Mouse (Mus musculus): ENCODE data around the gene Ndc1. TPM values are rescaled to one million over a fixed set of nuclear protein-coding genes. Genes with fewer than 3 reads are reported as not detected.

Gene Ndc1
- 28.7 and 28.8 TPM in 2 replicates for polyA plus RNA-seq (2016; fragmentation: Nextera tagmentation; extraction: Ambion mirVana)

DNA sequence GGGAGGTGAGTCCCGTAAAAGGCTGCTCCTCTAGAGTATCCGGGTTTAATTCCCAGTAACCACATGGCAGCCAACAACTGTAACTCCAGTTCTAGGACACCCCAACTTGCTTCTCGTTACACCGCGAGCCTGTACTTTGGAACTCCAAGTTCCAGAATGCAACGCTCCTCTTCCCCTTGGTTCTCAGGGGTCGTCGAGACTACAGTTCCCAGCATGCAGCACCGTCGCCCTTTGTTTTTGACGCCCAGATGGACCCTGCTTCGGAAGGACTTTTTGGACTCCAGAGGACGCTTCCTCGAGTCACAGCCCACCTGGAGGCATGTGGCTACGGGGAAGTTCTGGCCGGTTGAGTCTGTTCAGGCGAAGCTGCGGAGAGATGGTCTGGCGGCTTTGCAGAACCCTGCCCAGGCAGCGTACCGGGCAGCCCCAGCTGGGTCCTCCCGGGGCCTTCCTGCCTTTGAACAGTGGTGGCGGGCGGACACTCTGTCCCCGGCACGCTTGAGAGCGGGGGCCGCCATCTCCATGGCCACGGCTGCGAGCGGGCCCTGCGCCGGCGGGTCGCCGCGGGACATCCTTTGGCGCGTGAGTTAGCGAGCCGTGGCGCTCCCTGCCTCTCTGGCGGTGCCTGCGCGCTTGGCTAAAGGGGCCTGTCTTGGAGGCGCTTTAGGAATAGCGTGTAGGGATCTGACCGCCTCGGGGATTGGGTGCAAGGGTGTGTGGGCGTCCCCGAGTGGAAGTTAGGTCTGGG is at the start of gene Ndc1:
TSS of gene Ndc1 (plus strand) at position 218 of the 748 bp plus-strand sequence.
- Histone ChIP-seq H3K9me3 (replicated peaks) (no peaks in the 10 kb centered on the region), H3K4me3 (peak within 1 kb of the TSS; percentile 81), H3K36me3 (peaks cover 17% of the 10 kb centered on the region), H3K4me2 (replicated peaks) (peak within 1 kb of the TSS; percentile 76), H3K27ac (peak within 1 kb of the TSS; percentile 89), H3K9ac (peak within 1 kb of the TSS; percentile 82), H3K4me1 (peaks cover 8% of the 10 kb centered on the region), H3K27me3 (no peaks in the 10 kb centered on the region)
- WGBS = under 1% methylated on average over 51 of the region's 51 CpGs
- ATAC-seq (ENCODE audit: low FRiP score) = peak; percentile 99

DNA sequence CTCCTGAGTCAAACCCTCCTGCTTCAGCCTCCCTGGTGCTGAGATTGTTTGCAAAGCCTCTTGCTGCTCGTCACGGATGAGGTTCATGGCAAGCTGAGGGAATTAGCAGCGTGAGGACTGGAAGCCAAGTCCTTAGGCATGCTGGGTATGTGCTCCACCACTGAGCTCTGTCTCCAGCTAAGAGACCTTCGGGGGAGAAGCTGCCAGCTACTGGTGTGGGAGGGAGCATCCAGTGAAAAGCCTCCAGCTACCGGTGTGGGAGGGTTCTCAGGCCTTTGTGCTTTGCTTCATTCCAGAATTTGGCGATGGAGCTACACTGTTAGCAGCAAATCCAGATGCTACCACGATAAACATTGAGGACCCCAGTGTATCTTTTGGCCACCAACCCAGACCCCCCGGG is 48.9 kb upstream of the Ndc1 start:
- ATAC-seq (ENCODE audit: low FRiP score) = no peak

DNA sequence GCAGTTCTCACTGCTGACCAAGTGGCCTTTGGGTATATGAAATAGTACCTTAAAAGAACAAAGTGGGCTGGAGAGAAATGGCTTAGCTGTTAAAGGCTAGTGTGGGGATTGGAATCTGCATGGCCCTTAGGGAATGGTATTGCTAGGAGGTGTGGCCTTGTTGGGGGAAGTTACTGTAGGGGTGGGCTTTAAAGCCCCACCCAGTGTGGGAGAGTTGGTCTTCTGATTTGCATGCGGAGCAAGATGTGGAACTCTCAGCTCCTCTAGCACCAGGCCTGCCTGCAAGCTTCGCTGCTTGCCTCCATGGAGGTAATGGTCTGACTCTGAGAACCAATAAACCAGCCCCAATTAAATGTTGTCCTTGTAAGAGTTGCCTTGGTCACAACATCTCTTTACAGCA is 46.5 kb upstream of the Ndc1 start:
- peaks cover 66% of the 10 kb centered on the region for H3K36me3 ChIP-seq

More for the DNA sequence above, 48.9 kb upstream of the Ndc1 start:
- WGBS = 84% methylated on average over 8 of the region's 8 CpGs
- Histone ChIP-seq H3K9ac (no peak overlapping the region), H3K27me3 (no peaks in the 10 kb centered on the region), H3K27ac (no peak overlapping the region), H3K4me2 (replicated peaks) (no peak overlapping the region), H3K9me3 (replicated peaks) (no peaks in the 10 kb centered on the region), H3K4me1 (peaks cover 10% of the 10 kb centered on the region), H3K4me3 (no peak overlapping the region), H3K36me3 (peaks cover 60% of the 10 kb centered on the region)

DNA sequence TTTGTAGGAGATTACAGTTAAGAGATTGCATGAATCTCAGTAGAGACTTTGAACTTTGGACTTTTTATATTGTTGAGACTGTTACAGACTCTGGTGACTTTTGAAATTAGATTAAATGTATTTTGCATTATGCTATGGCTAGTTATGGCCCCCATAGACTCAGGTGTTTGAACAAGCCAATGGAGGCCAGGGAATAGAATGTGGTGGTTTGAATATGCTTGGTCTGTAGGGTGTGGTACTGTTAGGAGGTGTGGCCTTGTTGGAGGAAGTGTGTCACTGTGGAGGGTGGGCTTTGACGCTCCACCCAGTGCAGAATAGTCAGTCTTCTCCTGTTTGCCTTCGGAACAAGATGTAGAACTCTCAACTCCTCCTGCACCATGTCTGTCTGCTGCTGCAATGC is 44.5 kb upstream of the Ndc1 start:
- no peak overlapping the region for H3K9ac ChIP-seq
- no peak overlapping the region for H3K27ac ChIP-seq
- H3K36me3 ChIP-seq = peaks cover 63% of the 10 kb centered on the region
- no peak for ATAC-seq (ENCODE audit: low FRiP score)
- no peak overlapping the region for H3K4me3 ChIP-seq
- no peaks in the 10 kb centered on the region for H3K9me3 ChIP-seq (replicated peaks)
- 93% methylated on average over 2 of the region's 2 CpGs for WGBS
- H3K4me2 ChIP-seq (replicated peaks) = no peak overlapping the region
- no peaks in the 10 kb centered on the region for H3K27me3 ChIP-seq
- no peaks in the 10 kb centered on the region for H3K4me1 ChIP-seq

More for the DNA sequence above, 46.5 kb upstream of the Ndc1 start:
- Histone ChIP-seq H3K4me3 (no peak overlapping the region), H3K4me2 (replicated peaks) (no peak overlapping the region), H3K27ac (no peak overlapping the region), H3K4me1 (no peaks in the 10 kb centered on the region), H3K27me3 (no peaks in the 10 kb centered on the region), H3K9me3 (replicated peaks) (no peaks in the 10 kb centered on the region), H3K9ac (no peak overlapping the region)
- ATAC-seq (ENCODE audit: low FRiP score) = no peak
- WGBS = 83% methylated on average over 2 of the region's 2 CpGs

DNA sequence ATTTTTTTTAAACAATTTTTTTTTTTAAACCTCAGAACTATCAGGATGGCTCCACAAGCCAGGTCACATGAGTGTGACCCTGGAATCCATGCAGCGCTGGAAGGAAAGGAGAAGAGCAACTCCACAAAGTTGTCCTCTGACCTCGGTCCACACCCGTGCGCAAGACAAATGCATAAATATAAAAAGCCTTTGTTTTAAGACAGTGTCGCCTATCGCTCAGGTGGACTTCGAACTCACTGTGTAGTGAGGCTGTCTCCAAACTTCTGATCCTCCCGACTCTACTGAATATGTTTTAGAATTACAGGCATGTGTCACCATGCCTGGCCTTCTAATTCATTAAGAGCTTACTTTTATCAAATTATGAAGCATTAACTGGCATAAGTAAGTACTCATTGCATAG is 39.1 kb upstream of the Ndc1 start:
- no peak overlapping the region for H3K9ac ChIP-seq
- peaks cover 2% of the 10 kb centered on the region; the same call in 1 of the 2 replicates for H3K9me3 ChIP-seq (replicated peaks)
- no peak overlapping the region for H3K4me3 ChIP-seq
- no peaks in the 10 kb centered on the region for H3K4me1 ChIP-seq
- no peak overlapping the region for H3K4me2 ChIP-seq (replicated peaks)
- WGBS = 92% methylated on average over 8 of the region's 8 CpGs
- H3K27me3 ChIP-seq = no peaks in the 10 kb centered on the region
- no peak for ATAC-seq (ENCODE audit: low FRiP score)
- H3K36me3 ChIP-seq = peaks cover 26% of the 10 kb centered on the region
- no peak overlapping the region for H3K27ac ChIP-seq

DNA sequence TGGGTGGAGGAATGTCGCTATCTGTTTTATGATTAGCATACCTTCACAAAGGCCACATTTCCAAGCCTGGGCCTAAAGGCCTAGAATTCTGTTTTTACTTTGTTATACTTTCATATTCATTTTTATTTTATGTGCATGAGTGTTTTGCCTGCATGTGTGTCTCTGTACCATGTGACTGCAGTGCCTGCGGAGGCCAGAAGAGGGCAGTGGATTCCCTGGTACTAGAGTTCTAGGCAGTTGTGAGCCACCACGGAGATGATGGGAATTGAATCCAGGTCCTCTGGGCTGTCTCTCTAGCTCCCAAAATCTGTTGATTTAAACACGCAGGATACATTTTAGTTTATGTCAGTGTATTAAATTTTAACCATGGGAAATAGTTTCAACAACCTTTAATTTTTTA is 34.1 kb upstream of the Ndc1 start:
- no peak for ATAC-seq (ENCODE audit: low FRiP score)

DNA sequence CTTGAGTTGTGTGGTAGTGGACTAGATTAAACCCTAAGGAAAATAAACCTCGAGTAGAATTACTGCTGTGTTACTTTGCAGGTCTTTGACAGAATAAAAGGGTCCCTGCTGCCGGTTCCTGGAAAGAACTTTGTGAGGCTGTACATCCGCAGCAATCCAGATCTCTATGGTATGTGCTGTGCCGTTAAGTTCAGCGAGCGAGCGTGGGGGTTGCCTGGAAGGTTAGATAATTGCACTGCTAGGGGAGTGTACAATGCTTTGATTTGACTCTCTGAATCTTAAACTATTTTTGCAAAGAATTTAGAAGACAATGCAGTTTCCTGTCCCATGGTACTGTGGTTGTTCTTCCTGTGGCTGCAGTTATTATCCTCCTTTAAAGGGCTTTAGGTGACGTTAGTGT is 31.2 kb upstream of the Ndc1 start:
- WGBS = 88% methylated on average over 8 of the region's 8 CpGs
- 0 out of 2 replicates have a peak, but pooled peaks cover 3% of the 10 kb centered on the region for H3K36me3 ChIP-seq

More for the DNA sequence above, 34.1 kb upstream of the Ndc1 start:
- H3K9me3 ChIP-seq (replicated peaks) = peaks cover 3% of the 10 kb centered on the region; the same call in 1 of the 2 replicates
- H3K27me3 ChIP-seq = no peaks in the 10 kb centered on the region
- H3K27ac ChIP-seq = no peak overlapping the region
- peaks cover 7% of the 10 kb centered on the region; the same call in 1 of the 2 replicates for H3K36me3 ChIP-seq
- H3K4me1 ChIP-seq = no peaks in the 10 kb centered on the region
- H3K9ac ChIP-seq = no peak overlapping the region
- WGBS = 92% methylated on average over 4 of the region's 4 CpGs
- no peak overlapping the region for H3K4me2 ChIP-seq (replicated peaks)
- no peak overlapping the region for H3K4me3 ChIP-seq

DNA sequence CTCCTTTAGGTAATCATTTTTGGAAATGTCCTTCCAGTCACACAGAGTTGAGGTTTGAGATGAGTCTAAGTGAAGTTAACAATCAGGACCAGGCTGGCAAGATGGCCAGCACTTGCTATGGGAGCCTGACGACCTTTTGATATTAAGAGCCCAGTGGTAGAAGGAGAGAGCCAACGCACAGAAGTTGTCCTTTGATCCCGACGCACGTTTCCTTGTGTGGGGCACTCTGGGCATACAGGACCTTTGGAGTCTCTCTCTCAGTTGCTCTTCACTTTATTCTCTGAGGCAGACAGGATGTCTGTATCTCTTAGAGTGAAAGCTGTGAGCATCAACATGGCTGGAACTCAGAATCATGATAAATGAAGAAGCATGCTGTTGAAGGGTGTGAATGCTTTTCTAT is 30.1 kb upstream of the Ndc1 start:
- no peak overlapping the region for H3K4me2 ChIP-seq (replicated peaks)
- H3K27me3 ChIP-seq = no peaks in the 10 kb centered on the region
- H3K4me1 ChIP-seq = no peaks in the 10 kb centered on the region
- WGBS = 92% methylated on average over 5 of the region's 5 CpGs
- ATAC-seq (ENCODE audit: low FRiP score) = no peak
- no peak overlapping the region for H3K27ac ChIP-seq
- no peak overlapping the region for H3K9ac ChIP-seq
- H3K4me3 ChIP-seq = no peak overlapping the region
- H3K9me3 ChIP-seq (replicated peaks) = peaks cover 3% of the 10 kb centered on the region; the same call in 1 of the 2 replicates
- 0 out of 2 replicates have a peak, but pooled peaks cover 3% of the 10 kb centered on the region for H3K36me3 ChIP-seq

More for the DNA sequence above, 31.2 kb upstream of the Ndc1 start:
- no peak for ATAC-seq (ENCODE audit: low FRiP score)
- Histone ChIP-seq H3K4me2 (replicated peaks) (no peak overlapping the region), H3K4me3 (no peak overlapping the region), H3K27ac (no peak overlapping the region), H3K27me3 (no peaks in the 10 kb centered on the region), H3K9ac (no peak overlapping the region), H3K4me1 (no peaks in the 10 kb centered on the region), H3K9me3 (replicated peaks) (peaks cover 3% of the 10 kb centered on the region; the same call in 1 of the 2 replicates)

DNA sequence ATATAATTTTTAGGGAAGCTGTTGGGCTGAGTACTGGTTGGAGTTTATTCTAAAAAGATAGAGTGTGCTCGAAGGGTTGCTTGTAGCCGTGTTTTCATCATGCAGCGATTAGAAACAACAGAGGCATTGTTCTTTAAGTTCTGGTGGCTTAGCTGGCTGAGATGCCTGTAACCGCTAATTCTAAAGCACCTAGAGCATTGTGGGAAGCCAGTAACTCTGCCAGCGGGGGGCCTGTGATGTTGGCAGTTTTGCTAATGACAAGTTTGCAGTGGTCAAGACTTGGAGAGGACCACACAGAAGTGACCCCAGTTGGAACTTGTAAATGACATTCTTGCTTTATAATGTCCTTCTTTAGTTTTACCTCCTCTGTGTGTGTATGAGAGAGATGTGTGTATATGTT is 26.2 kb upstream of the Ndc1 start:
- no peak overlapping the region for H3K27ac ChIP-seq
- no peak for ATAC-seq (ENCODE audit: low FRiP score)

DNA sequence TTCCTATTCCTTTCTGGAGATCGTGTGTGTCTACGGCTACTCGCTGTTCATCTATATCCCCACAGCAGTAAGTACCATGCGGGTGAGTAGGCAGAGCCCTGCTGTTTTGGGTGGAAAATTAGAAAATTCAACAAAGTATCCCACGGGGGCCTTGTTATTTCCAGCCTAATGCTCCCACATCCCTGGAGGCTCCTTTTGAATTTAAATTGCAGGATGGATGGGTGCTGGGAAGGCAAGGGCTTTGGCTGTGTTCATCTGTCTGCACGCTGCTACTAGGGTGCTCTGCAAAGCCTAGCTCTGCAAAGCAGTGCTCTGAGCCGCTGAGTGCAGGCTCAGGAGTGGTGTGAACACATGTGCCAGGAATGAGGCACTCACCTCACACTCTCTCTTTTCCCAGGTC is 23.0 kb upstream of the Ndc1 start:
- H3K4me3 ChIP-seq = no peak overlapping the region
- 80% methylated on average over 7 of the region's 7 CpGs for WGBS
- peaks cover 12% of the 10 kb centered on the region; the same call in 1 of the 2 replicates for H3K36me3 ChIP-seq
- H3K27me3 ChIP-seq = no peaks in the 10 kb centered on the region
- no peak for ATAC-seq (ENCODE audit: low FRiP score)
- no peak overlapping the region for H3K4me2 ChIP-seq (replicated peaks)
- H3K9ac ChIP-seq = no peak overlapping the region
- no peak overlapping the region for H3K27ac ChIP-seq
- H3K9me3 ChIP-seq (replicated peaks) = no peaks in the 10 kb centered on the region
- H3K4me1 ChIP-seq = peaks cover 6% of the 10 kb centered on the region; the same call in 1 of the 2 replicates

More for the DNA sequence above, 26.2 kb upstream of the Ndc1 start:
- Histone ChIP-seq H3K27me3 (no peaks in the 10 kb centered on the region), H3K4me2 (replicated peaks) (no peak overlapping the region), H3K4me3 (no peak overlapping the region), H3K9ac (no peak overlapping the region), H3K9me3 (replicated peaks) (no peaks in the 10 kb centered on the region), H3K4me1 (no peaks in the 10 kb centered on the region), H3K36me3 (peaks cover 12% of the 10 kb centered on the region; the same call in 1 of the 2 replicates)
- 42% methylated on average over 5 of the region's 5 CpGs for WGBS

DNA sequence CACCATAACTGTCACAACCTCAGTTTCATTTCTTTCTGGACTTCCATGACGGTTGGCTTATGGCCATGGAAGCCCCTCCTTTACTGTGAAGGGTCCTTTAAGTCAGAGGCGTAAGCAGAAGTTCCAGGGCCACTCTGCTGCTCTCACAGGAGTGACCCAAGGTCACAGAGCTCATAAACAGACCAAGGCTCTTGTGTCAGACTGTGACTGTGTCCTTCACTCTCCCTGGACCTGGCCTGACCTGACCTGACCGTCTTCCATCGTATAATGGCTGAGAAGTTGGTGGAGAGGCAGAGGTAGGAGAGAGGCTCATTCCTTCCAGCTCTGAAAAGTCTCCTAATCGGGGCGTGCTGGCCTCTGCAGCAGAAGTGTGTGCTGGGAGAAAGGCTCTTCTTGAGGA is 20.4 kb upstream of the Ndc1 start:
- Histone ChIP-seq H3K27ac (no peak overlapping the region), H3K4me2 (replicated peaks) (no peak overlapping the region), H3K4me3 (no peak overlapping the region), H3K36me3 (peaks cover 26% of the 10 kb centered on the region; the same call in 1 of the 2 replicates), H3K9ac (no peak overlapping the region), H3K27me3 (no peaks in the 10 kb centered on the region), H3K4me1 (peaks cover 6% of the 10 kb centered on the region; the same call in 1 of the 2 replicates), H3K9me3 (replicated peaks) (no peaks in the 10 kb centered on the region)
- 77% methylated on average over 6 of the region's 6 CpGs for WGBS
- ATAC-seq (ENCODE audit: low FRiP score) = no peak

DNA sequence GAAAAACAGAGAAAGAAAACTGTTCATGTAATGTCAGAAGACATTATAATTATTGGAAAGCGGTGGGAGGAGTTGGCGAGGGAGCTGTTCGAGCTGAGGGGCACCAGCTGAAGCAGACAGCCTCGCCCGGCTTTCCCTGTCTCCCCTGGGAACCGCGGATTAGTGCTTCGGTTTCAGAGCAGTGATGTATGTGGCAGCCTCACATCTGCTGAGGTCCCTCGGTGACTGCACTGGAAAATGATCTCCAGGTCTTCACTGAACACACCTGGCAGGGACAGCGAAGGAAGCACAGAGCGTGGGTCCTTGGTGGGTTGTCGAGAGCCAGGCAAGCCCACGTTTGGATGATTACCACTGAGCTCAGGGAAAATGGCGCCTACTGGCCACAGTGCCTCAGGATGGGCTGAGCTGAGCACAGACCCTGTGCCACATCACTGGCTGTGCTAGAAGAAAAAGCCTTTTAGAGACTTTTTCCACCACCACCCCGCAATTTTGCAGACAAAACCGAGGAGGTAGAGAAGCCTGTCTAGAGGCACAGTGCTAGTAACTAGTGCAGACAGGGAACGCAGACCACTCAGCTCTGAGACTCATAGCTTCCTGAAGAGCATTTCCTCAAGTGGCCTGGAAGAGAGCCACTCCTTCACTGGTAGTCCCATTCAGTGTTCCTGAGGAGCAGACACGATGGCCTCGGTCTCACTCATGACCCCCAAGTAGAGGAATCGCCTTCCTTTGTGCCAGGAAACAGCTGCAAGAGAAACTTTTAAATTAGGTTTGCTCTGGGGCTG is 18.9 kb upstream of the Ndc1 start:
- Histone ChIP-seq H3K36me3 (peaks cover 26% of the 10 kb centered on the region; the same call in 1 of the 2 replicates), H3K9me3 (replicated peaks) (no peaks in the 10 kb centered on the region), H3K4me1 (peaks cover 6% of the 10 kb centered on the region; the same call in 1 of the 2 replicates), H3K9ac (no peak overlapping the region), H3K4me2 (replicated peaks) (no peak overlapping the region), H3K4me3 (no peak overlapping the region), H3K27me3 (no peaks in the 10 kb centered on the region), H3K27ac (peak overlapping the region; percentile 53; the same call in 1 of the 2 replicates)
- ATAC-seq (ENCODE audit: low FRiP score) = no peak
- WGBS = 70% methylated on average over 20 of the region's 20 CpGs
